Mouse (Mus musculus): ENCODE data around the gene Rcan1.

DNA sequence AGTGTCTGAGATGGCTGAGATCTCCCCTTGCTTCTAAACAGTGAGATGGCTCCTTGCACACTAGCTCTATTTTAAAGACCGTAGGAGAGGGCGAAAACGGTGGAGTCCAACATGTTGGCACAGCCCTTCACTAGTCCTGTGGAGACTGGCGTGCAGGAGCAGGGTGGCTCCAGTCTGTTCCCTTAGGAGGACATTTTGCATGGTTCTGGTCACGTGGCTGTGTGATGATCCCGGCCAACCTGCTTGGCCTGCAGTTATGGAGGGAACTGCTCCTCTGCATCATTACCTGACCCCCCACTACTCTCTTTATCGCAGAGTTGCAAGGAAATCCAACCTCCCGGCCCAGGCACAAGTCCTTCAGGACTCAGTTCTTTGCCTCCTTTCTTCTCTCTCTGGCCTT lies 29.9 kb upstream of the Rcan1 start:
- TF ChIP-seq SRF (IDR thresholded peaks at IDR 0.05; ENCODE audit: control insufficient read depth, insufficient read length, low read depth) (no peak), E2F4 (IDR thresholded peaks at IDR 0.05; ENCODE audit: insufficient read depth) (no peak), MYOD1 (IDR thresholded peaks at IDR 0.05; ENCODE audit: control insufficient read depth in 1 of 3, insufficient read length in 2 of 3, low read depth in 2 of 3) (no peak)
